ENCODE assay signal across 8 mouse cellular contexts in genomic region chr9:123678327-123679105, GRCm38 (mm10). TPM values are rescaled to one million over a fixed set of nuclear protein-coding genes. Genes with fewer than 3 reads are reported as not detected.
A peak's percentile ranks its signal among the peaks of the same experiment; 100 is the strongest.
DNase-seq lines count a peak whose midpoint lies in the region; ATAC-seq and TF ChIP-seq lines count a peak whose summit lies in the region.

Gene Ccr9 (plus strand): TSS chr9:123678439.
Gene Slc6a20a (minus strand): TSS chr9:123678885.

- H3K36me3 ChIP-seq in forebrain, embryonic 15.5 days = no peaks in the 10 kb centered on the region
- H3K36me3 ChIP-seq in kidney, embryonic 15.5 days = no peaks in the 10 kb centered on the region
- H3K36me3 ChIP-seq in small intestine, adult 2 months (ENCODE audit: control insufficient read depth, insufficient read depth, low read length) = peaks cover 5% of the 10 kb centered on the region

- H3K9me3 ChIP-seq in forebrain, embryonic 15.5 days = no peaks in the 10 kb centered on the region
- no peaks in the 10 kb centered on the region for H3K9me3 ChIP-seq in kidney, embryonic 15.5 days (replicated peaks)

- TF ChIP-seq CTCF in small intestine, adult 2 months (IDR thresholded peaks at IDR 0.05; ENCODE audit: extremely low read depth, insufficient read length, insufficient replicate concordance, low read depth, low read length) = no peak

- H3K4me3 ChIP-seq in forebrain, embryonic 15.5 days = peak within 1 kb of the TSS; percentile 42
- peak within 1 kb of the TSS; percentile 49 for H3K4me3 ChIP-seq in kidney, embryonic 15.5 days (replicated peaks)
- H3K4me3 ChIP-seq in small intestine, adult 2 months (ENCODE audit: low read depth, low read length) = peak within 1 kb of the TSS; percentile 75

- peak within 1 kb of the TSS; percentile 79 for H3K4me2 ChIP-seq in forebrain, embryonic 15.5 days (replicated peaks)
- H3K4me2 ChIP-seq in kidney, embryonic 15.5 days = peak within 1 kb of the TSS; percentile 87

- peak; percentile 65 for TF ChIP-seq POLR2A in small intestine, adult 2 months (IDR thresholded peaks at IDR 0.05; ENCODE audit: low read depth, low read length)

- peaks cover 8% of the 10 kb centered on the region for H3K4me1 ChIP-seq in forebrain, embryonic 15.5 days
- peaks cover 12% of the 10 kb centered on the region for H3K4me1 ChIP-seq in kidney, embryonic 15.5 days
- peaks cover 3% of the 10 kb centered on the region; the same call in 1 of the 2 replicates for H3K4me1 ChIP-seq in small intestine, adult 2 months (ENCODE audit: control insufficient read depth, insufficient read depth, insufficient read length, low read length)

- peak within 1 kb of the TSS; percentile 37 for H3K9ac ChIP-seq in forebrain, embryonic 15.5 days (replicated peaks)
- 0 out of 2 replicates have a peak within 1 kb of the TSS, but pooled peaks have one; percentile 36 for H3K9ac ChIP-seq in kidney, embryonic 15.5 days

- peak; percentile 38 for DNase-seq in CD4-positive, CD25-positive, alpha-beta regulatory T cell, adult 2 months (ENCODE audit: low read depth, low spot score)
- DNase-seq in adrenal gland, postnatal 14 days = peak; percentile 22
- DNase-seq in lung, postnatal 10 days = peak; percentile 10
- no peak for DNase-seq in cerebellum, postnatal 36 days

- H3K27ac ChIP-seq in forebrain, embryonic 15.5 days (replicated peaks) = no peak within 1 kb of the TSS
- no peak within 1 kb of the TSS for H3K27ac ChIP-seq in kidney, embryonic 15.5 days
- peak within 1 kb of the TSS; percentile 89 for H3K27ac ChIP-seq in small intestine, adult 2 months (ENCODE audit: insufficient read depth, low read depth, low read length)

- WGBS in forebrain, embryonic 15.5 days = 2% methylated on average over 73 of the region's 73 CpGs
- WGBS in kidney, embryonic 15.5 days = under 1% methylated on average over 73 of the region's 73 CpGs
- WGBS in small intestine, adult 2 months = 1% methylated on average over 73 of the region's 73 CpGs

- H3K27me3 ChIP-seq in forebrain, embryonic 15.5 days = peaks cover 41% of the 10 kb centered on the region
- H3K27me3 ChIP-seq in kidney, embryonic 15.5 days = peaks cover 79% of the 10 kb centered on the region
- no peaks in the 10 kb centered on the region for H3K27me3 ChIP-seq in small intestine, adult 2 months (ENCODE audit: control insufficient read depth, insufficient read depth, low read length)

- ATAC-seq in CD4-positive, CD25-positive, alpha-beta regulatory T cell, adult 4 months = no peak
- ATAC-seq in forebrain, embryonic 15.5 days (replicated peaks) = 0 out of 2 replicates have a peak, but pooled peaks have one; percentile 48
- ATAC-seq in kidney, embryonic 15.5 days (replicated peaks; ENCODE audit: low FRiP score) = peak; percentile 92

RNA-seq across cellular contexts. Expression of gene Ccr9, which starts in this region (rescaled TPM):
- polyA plus RNA-seq in CD4-positive, CD25-positive, alpha-beta regulatory T cell, adult 4 months (2017; shearing (Covaris generic)) = 10 to 100 TPM; 28.0 to 36.1 TPM
- total RNA-seq in adrenal gland, postnatal 14 days (2021) = 0.85 and 1.1 TPM in 2 replicates
- 0.05 and 0.27 TPM in 2 replicates for polyA plus RNA-seq in forebrain, embryonic 15.5 days (2015; fragmentation: Nextera tagmentation; extraction: Ambion mirVana)
- polyA plus RNA-seq in kidney, embryonic 15.5 days (2015; fragmentation: Nextera tagmentation; extraction: Ambion mirVana) = 0.08 and 0.12 TPM in 2 replicates
- polyA plus RNA-seq in small intestine, adult 2 months (2012; rRNA removed) = 3.7 and 7.1 TPM in 2 replicates

RNA-seq across cellular contexts. Expression of gene Slc6a20a, which starts in this region (rescaled TPM):
- not detected for polyA plus RNA-seq in CD4-positive, CD25-positive, alpha-beta regulatory T cell, adult 4 months (2017; shearing (Covaris generic))
- total RNA-seq in adrenal gland, postnatal 14 days (2021) = 0.15 and 0.41 TPM in 2 replicates
- 2.8 and 3.1 TPM in 2 replicates for polyA plus RNA-seq in forebrain, embryonic 15.5 days (2015; fragmentation: Nextera tagmentation; extraction: Ambion mirVana)
- polyA plus RNA-seq in kidney, embryonic 15.5 days (2015; fragmentation: Nextera tagmentation; extraction: Ambion mirVana) = 0.58 and 0.78 TPM in 2 replicates
- polyA plus RNA-seq in small intestine, adult 2 months (2012; rRNA removed) = 120 and 187 TPM in 2 replicates

Comparison
In these comparisons a context has a peak if more than half of its experiments do, and no peak if none do; other contexts are left out.
1. RNA of gene Slc6a20a (polyA plus RNA-seq): 120 to 187 TPM in small intestine, adult 2 months; 2.8 to 3.1 TPM in forebrain, embryonic 15.5 days, 0.58 to 0.78 TPM in kidney, embryonic 15.5 days and not detected in CD4-positive, CD25-positive, alpha-beta regulatory T cell, adult 4 months; every median in the first group is over 10 times any median in the second.
2. Peak in ATAC-seq, H3K4me3 ChIP-seq, H3K9ac ChIP-seq and H3K4me2 ChIP-seq in kidney, embryonic 15.5 days; RNA of the genes that start here not detected or under 1 TPM.
3. DNase-seq: peak in CD4-positive, CD25-positive, alpha-beta regulatory T cell, adult 2 months (single experiment), adrenal gland, postnatal 14 days (single experiment) and lung, postnatal 10 days (single experiment); none in cerebellum, postnatal 36 days (0 of 2).
4. Peak in every context shown above with its lines, with median percentiles within 50 percentile points of each other: H3K4me3 ChIP-seq.